Mouse (Mus musculus) common myeloid progenitor, adult 5-6 weeks (primary cell): ENCODE results near the gene Pmp22. TPM values are rescaled to one million over a fixed set of nuclear protein-coding genes. Genes with fewer than 3 reads are reported as not detected.

Experiments
- ATAC-seq: replicated peaks from 2 replicates; pipeline ENCODE4 v1.8.0; 2016; ENCODE audit warnings: low read depth, mild to moderate bottlenecking, moderate TSS enrichment, inconsistent platforms; ENCODE audit not compliant: poor library complexity, severe bottlenecking
- total RNA-seq: library from RNA; stranded (forward); fragments of 200-1000, 187-1606 nt; gene quantifications from 2 replicates; pipeline ENCODE4 v1.2.3, GENCODE M21; 2017

Pmp22 gene
- total RNA-seq, 1 experiment from 2014 or later = not detected

GRCm38 (mm10) chr11:63148276-63148675 lies 19.5 kb downstream of the Pmp22 start:
- no peak for ATAC-seq

- ATAC-seq = no peak
Measured at GRCm38 (mm10) chr11:63151857-63152256, 23.1 kb downstream of the Pmp22 start.

- ATAC-seq = no peak
Measured at GRCm38 (mm10) chr11:63157117-63157516, 28.3 kb downstream of the Pmp22 start.

GRCm38 (mm10) chr11:63160926-63161325 lies 32.1 kb downstream of the Pmp22 start:
- ATAC-seq = no peak

GRCm38 (mm10) chr11:63162806-63163205 lies 34.0 kb downstream of the Pmp22 start:
- ATAC-seq = no peak

GRCm38 (mm10) chr11:63163550-63163949 lies 34.8 kb downstream of the Pmp22 start:
- ATAC-seq = no peak

- no peak for ATAC-seq
Measured at GRCm38 (mm10) chr11:63163986-63164682, 35.4 kb downstream of the Pmp22 start.

- ATAC-seq = peak; percentile 78
Measured at GRCm38 (mm10) chr11:63164756-63165484, 36.1 kb downstream of the Pmp22 start.

GRCm38 (mm10) chr11:63167826-63168225 lies 39.0 kb downstream of the Pmp22 start:
- ATAC-seq = no peak

GRCm38 (mm10) chr11:63168551-63169258 lies 39.9 kb downstream of the Pmp22 start:
- no peak for ATAC-seq

GRCm38 (mm10) chr11:63171977-63172376 lies 43.2 kb downstream of the Pmp22 start:
- no peak for ATAC-seq

- no peak for ATAC-seq
Measured at GRCm38 (mm10) chr11:63173604-63174003, 44.8 kb downstream of the Pmp22 start.

GRCm38 (mm10) chr11:63175302-63175701 lies 46.5 kb downstream of the Pmp22 start:
- no peak for ATAC-seq

GRCm38 (mm10) chr11:63176416-63176815 lies 47.6 kb downstream of the Pmp22 start:
- ATAC-seq = no peak

- no peak for ATAC-seq
Measured at GRCm38 (mm10) chr11:63180262-63181101, 51.7 kb downstream of the Pmp22 start.

GRCm38 (mm10) chr11:63188803-63189202 lies 60.0 kb downstream of the Pmp22 start:
- no peak for ATAC-seq

- no peak for ATAC-seq
Measured at GRCm38 (mm10) chr11:63198070-63198469, 69.3 kb downstream of the Pmp22 start.

- no peak for ATAC-seq
Measured at GRCm38 (mm10) chr11:63201989-63202535, 73.3 kb downstream of the Pmp22 start.
